Mouse (Mus musculus): ENCODE measurements at regions not wholly inside any gene's neighbourhood (a gene's known extent, or its start where the extent isn't known, plus 50 kb on each side); places are given as distances from the start of the nearest gene placed in this dataset.
"Not testable (repeated sequence)": the region's sequence is repeated elsewhere in the genome, so short reads cannot be mapped to it uniquely, and the experiment has no call there.

DNA sequence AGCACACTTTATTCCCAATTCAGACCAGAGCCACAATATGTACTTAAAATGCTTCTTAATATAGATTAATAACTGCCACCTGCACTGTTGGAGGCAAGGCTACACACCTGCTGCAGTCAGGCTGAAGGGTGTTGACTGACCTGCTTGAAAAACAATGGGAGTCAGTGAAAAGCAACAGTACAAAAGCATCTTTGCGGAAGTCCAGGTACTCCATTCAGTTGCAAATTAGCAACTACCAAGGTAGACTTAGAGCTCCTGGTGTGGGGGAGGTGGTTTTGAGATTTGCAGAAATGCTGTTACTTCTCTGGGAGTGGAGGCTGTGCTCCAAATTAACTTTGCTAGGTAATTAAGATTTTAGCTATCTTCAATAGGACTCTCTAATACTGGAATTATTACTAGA is 217.6 kb downstream of the Tbl1xr1 start:
- TF ChIP-seq CTCF (IDR thresholded peaks at IDR 0.05; ENCODE audit: low read depth); EP300 (optimal IDR thresholded peaks at IDR 0.05): not testable (repeated sequence)
